Mouse (Mus musculus) heart, adult 9 months (tissue): ENCODE measurements around the gene Aarsd1.
"Not testable (repeated sequence)": the region's sequence is repeated elsewhere in the genome, so short reads cannot be mapped to it uniquely, and the experiment has no call there.

Source experiments
- DNase-seq, 2 experiments: peaks; one replicate each; pipeline ENCODE4 v3.0.0; 2022; ENCODE audit warnings: low spot score in 2 of 2

Aarsd1 gene

GRCm38 (mm10) chr11:101417101-101417855 is at the start of gene Aarsd1:
TSS of gene Aarsd1 (minus strand) at chr11:101417615.
- peak; percentile 84 to 87 for DNase-seq

GRCm38 (mm10) chr11:101466552-101466950 is 49.1 kb upstream of the Aarsd1 start:
- not testable (repeated sequence) for DNase-seq

- DNase-seq, result peak; percentile 68 to 79
These were observed 48.6 kb upstream of the Aarsd1 start, which contains the start of gene Vat1 for GRCm38 (mm10) chr11:101465869-101466551. TSS of gene Vat1 (minus strand) at chr11:101466230.

- peak; percentile 83 to 87 for DNase-seq
These were observed 47.9 kb upstream of the Aarsd1 start for GRCm38 (mm10) chr11:101465101-101465868.

GRCm38 (mm10) chr11:101464211-101465100 is 47.0 kb upstream of the Aarsd1 start, which contains the start of gene Rnd2:
TSS of gene Rnd2 (plus strand) at chr11:101464999.
- DNase-seq, result peak in 1 of 2 experiments; percentile 45

- no peak for DNase-seq
These were observed 45.4 kb upstream of the Aarsd1 start for GRCm38 (mm10) chr11:101462583-101463440.

GRCm38 (mm10) chr11:101462141-101462540 is 44.7 kb upstream of the Aarsd1 start:
- no peak for DNase-seq

- no peak for DNase-seq
These were observed 42.9 kb upstream of the Aarsd1 start for GRCm38 (mm10) chr11:101460321-101460720.

- DNase-seq, result no peak
These were observed 42.3 kb upstream of the Aarsd1 start for GRCm38 (mm10) chr11:101459716-101460115.

GRCm38 (mm10) chr11:101458217-101458616 is 40.8 kb upstream of the Aarsd1 start:
- DNase-seq, result no peak

- DNase-seq, result no peak
These were observed 40.2 kb upstream of the Aarsd1 start for GRCm38 (mm10) chr11:101457631-101458030.

- DNase-seq, result no peak
These were observed 38.2 kb upstream of the Aarsd1 start for GRCm38 (mm10) chr11:101455627-101456026.

- no peak for DNase-seq
These were observed 37.3 kb upstream of the Aarsd1 start for GRCm38 (mm10) chr11:101454702-101455101.

GRCm38 (mm10) chr11:101452093-101452774 is 34.8 kb upstream of the Aarsd1 start:
- no peak for DNase-seq

- no peak for DNase-seq
These were observed 34.1 kb upstream of the Aarsd1 start for GRCm38 (mm10) chr11:101451536-101451935.

- DNase-seq, result no peak
These were observed 33.0 kb upstream of the Aarsd1 start for GRCm38 (mm10) chr11:101450394-101450793.

- DNase-seq, result not testable (repeated sequence)
These were observed 32.2 kb upstream of the Aarsd1 start for GRCm38 (mm10) chr11:101449596-101449995.

- no peak for DNase-seq
These were observed 31.5 kb upstream of the Aarsd1 start for GRCm38 (mm10) chr11:101448899-101449298.

- DNase-seq, result peak; percentile 89 to 90
These were observed 30.9 kb upstream of the Aarsd1 start, which contains the start of gene Ifi35 for GRCm38 (mm10) chr11:101448274-101448746. TSS of gene Ifi35 (plus strand) at chr11:101448407.
